Mouse (Mus musculus) adrenal gland, postnatal 10 days (tissue): Measurements from ENCODE around the gene Csn3. TPM values are rescaled to one million over a fixed set of nuclear protein-coding genes. Genes with fewer than 3 reads are reported as not detected.

Experiments
- DNase-seq: peaks from one replicate; pipeline ENCODE4 v3.0.0; 2021; ENCODE audit warnings: mixed read lengths
- long read RNA-seq, 2 experiments: library from polyadenylated mRNA; stranded (forward); transcript quantifications; one replicate each; pipeline ENCODE4 v2.0.0; 2021
- total RNA-seq, 2 experiments: library from RNA; stranded (reverse); gene quantifications; 2 replicates each; pipeline ENCODE4 v1.2.3; 2021

Gene Csn3
- not detected for total RNA-seq
- long read RNA-seq, experiment 1: 0 reads
- long read RNA-seq, experiment 2: 0 reads

GRCm38 (mm10) chr5:87925372-87925771, at the start of gene Csn3:
Gene Csn3 (plus strand): TSS chr5:87925579.
- no peak for DNase-seq

- no peak for DNase-seq
Measured at GRCm38 (mm10) chr5:87884729-87885128, 40.6 kb upstream of the Csn3 start, which contains the start of gene Odam. Gene Odam (plus strand): TSS chr5:87885029.

GRCm38 (mm10) chr5:87931603-87932002, 6.2 kb downstream of the Csn3 start:
- no peak for DNase-seq

- DNase-seq: no peak
Measured at GRCm38 (mm10) chr5:87940752-87941151, 15.4 kb downstream of the Csn3 start.

- no peak for DNase-seq
Measured at GRCm38 (mm10) chr5:87942515-87942914, 17.1 kb downstream of the Csn3 start.

- DNase-seq: no peak
Measured at GRCm38 (mm10) chr5:87951836-87952235, 26.5 kb downstream of the Csn3 start.

GRCm38 (mm10) chr5:87969201-87969600, 43.8 kb downstream of the Csn3 start, which contains the start of the genes 2310003L06Rik and Gm28434:
Gene 2310003L06Rik (plus strand): TSS chr5:87969459.
Gene Gm28434 (plus strand): TSS chr5:87969517.
- no peak for DNase-seq

GRCm38 (mm10) chr5:87979139-87979538, 53.8 kb downstream of the Csn3 start, which contains the start of gene Cabs1:
Gene Cabs1 (plus strand): TSS chr5:87979439.
- DNase-seq: no peak

Other genes starting within 250 kb of the Csn3 start
- gene Csn2, start 225.9 kb upstream of the Csn3 start, total RNA-seq: not detected
- gene Csn1s2a, start 151.0 kb upstream of the Csn3 start, total RNA-seq: not detected
- gene Csn1s2b, start 117.5 kb upstream of the Csn3 start, total RNA-seq: not detected
- gene Prr27, start 99.9 kb upstream of the Csn3 start, total RNA-seq: not detected
- not detected for gene Odam, start 40.5 kb upstream of the Csn3 start, total RNA-seq
- gene 2310003L06Rik, start 43.9 kb downstream of the Csn3 start, total RNA-seq: not detected
- gene Gm28434, start 43.9 kb downstream of the Csn3 start, total RNA-seq: not detected
- not detected for gene Cabs1, start 53.9 kb downstream of the Csn3 start, total RNA-seq
- not detected for gene Smr3a, start 77.0 kb downstream of the Csn3 start, total RNA-seq
- not detected for gene Smr2, start 161.0 kb downstream of the Csn3 start, total RNA-seq
- gene Gm11116, start 186.0 kb downstream of the Csn3 start, total RNA-seq: not detected
- not detected for gene Gm11115, start 228.5 kb downstream of the Csn3 start, total RNA-seq